Mouse (Mus musculus) limb, embryonic 15.5 days (tissue): ENCODE measurements around the gene Gadd45g. TPM values are rescaled to one million over a fixed set of nuclear protein-coding genes. Genes with fewer than 3 reads are reported as not detected.

ENCODE experiments used
- polyA plus RNA-seq: library from polyadenylated mRNA; unstranded; fragments of >200 nt; fragmentation: Nextera tagmentation; extraction: Ambion mirVana; gene quantifications from 2 replicates; pipeline ENCODE4 v1.2.1, GENCODE M21; 2015

The Gadd45g gene
- polyA plus RNA-seq, 1 experiment from 2014 or later = 61.7 TPM

Other genes starting within 250 kb of the Gadd45g start
- gene Cks2, start 201.4 kb upstream of the Gadd45g start, polyA plus RNA-seq = 220 and 247 TPM in 2 replicates
- 27.7 and 29.5 TPM in 2 replicates for gene Secisbp2, start 195.0 kb upstream of the Gadd45g start, polyA plus RNA-seq
- gene Sema4d, start 52.9 kb upstream of the Gadd45g start, polyA plus RNA-seq = 7.1 and 8.0 TPM in 2 replicates